Mouse (Mus musculus) thymus, postnatal 0 days (tissue): Measurements from ENCODE around the gene H2afv. TPM values are rescaled to one million over a fixed set of nuclear protein-coding genes. Genes with fewer than 3 reads are reported as not detected.
"Not testable (repeated sequence)": the region's sequence is repeated elsewhere in the genome, so short reads cannot be mapped to it uniquely, and the experiment has no call there.

Source experiments
- DNase-seq: peaks from one replicate; pipeline ENCODE4 v3.0.0-alpha.2; 2015; ENCODE audit warnings: low spot score
- polyA plus RNA-seq: library from polyadenylated mRNA; unstranded; fragments of >200 nt; fragmentation: Nextera tagmentation; extraction: Ambion mirVana; gene quantifications from 2 replicates; pipeline ENCODE4 v1.2.1, GENCODE M21; 2015

H2afv gene
- polyA plus RNA-seq, 1 experiment from 2014 or later, result 776 TPM

DNA sequence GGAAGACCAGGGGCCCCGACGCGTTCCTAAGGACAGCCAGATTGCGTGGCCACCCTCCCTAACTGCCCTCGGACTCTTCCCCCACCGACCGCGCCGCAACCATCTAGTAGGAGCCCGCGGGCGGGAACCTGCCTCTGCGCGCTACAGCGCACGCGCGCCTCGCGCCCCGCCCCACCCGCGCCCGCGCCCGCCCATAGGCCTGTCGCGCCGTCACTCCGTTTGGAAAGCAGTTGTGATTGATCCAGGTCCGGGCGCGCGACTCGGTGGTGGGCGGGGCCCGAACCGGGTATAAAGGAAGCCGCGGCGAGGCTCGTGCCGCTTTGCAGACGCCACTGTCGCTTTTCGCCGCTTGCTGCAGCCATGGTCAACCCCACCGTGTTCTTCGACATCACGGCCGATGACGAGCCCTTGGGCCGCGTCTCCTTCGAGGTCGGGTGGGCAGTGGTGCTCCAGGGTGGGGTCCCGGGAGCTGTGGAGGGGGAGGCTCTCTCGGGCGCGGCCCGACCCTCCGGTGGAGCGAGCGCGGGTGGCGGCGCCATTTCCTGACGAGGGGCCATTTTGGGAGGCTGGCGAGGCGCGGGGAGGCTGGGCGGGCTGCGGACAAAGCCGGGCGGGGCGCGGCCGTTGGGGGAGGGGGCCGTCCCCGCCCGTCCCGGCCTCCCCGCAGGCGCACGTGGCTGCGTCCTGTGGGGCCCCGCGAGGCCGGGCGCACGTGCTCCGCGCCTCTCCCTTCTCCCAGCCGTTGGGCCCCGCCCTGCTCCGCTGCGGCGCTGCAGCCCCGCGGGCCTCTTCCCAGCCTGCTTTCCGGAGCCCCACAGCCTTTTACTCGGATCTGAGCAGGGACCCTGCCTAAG, 28.5 kb downstream of the H2afv start:
- DNase-seq, result peak; percentile 95

DNA sequence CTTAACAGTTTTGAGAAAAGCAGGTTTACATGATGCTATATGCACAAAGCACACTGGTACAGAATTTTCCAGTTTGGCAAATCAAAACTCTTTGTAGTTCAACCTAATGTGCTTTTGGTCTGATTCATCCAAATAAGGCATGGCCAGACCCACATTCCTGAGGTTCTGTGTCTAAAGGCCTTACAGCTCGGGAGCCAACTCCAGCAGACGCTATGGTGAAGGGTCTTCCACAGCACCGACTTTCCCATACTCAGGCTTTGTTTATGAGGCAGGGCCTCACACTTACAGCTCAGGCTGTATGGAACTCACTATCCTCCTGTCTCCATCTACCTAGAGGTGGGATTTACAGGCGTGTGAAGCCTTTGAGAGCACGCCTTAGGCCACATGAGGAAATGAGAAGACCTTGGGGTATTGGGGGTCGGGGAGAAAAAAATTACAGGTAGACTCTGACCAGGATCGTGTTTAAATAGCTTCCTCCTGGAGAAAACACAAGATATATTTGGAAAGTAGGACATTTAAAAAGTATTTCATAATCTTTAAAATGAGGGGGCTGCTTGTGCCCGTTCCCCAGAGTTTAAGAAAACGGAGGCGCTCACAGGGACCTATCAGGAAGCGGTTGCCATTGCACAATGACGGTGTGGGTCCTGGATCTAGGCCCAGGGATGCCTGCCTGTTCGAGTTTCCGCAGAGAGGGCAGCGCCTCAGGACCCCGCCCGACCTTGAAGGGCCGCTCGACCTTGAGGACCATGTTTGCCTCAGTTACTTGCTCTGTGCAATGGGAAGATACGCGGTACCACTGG, 29.3 kb downstream of the H2afv start, which contains the start of gene Ppia:
Gene Ppia (plus strand): TSS at position 693 of the 800 bp plus-strand sequence.
- DNase-seq, result no peak

DNA sequence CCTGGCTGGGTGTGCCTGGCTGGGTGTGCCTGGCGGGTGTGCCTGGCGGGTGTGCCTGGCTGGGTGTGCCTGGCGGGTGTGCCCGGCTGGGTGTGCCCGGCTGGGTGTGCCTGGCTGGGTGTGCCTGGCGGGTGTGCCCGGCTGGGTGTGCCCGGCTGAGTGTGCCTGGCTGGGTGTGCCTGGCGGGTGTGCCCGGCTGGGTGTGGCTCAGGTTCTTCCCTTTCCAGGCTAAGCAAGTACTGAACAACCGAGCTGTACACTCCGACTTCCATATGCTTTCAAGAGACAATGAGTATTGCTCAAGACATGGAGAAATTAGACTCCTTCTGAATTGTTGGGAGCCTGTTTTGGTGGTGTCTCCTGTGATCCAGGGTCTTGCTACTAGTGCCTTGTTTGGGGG, 31.0 kb downstream of the H2afv start:
- DNase-seq, result no peak

- DNase-seq, result peak; percentile 70
These were observed 32.6 kb downstream of the H2afv start for GRCm38 (mm10) chr11:6411684-6412083.

DNA sequence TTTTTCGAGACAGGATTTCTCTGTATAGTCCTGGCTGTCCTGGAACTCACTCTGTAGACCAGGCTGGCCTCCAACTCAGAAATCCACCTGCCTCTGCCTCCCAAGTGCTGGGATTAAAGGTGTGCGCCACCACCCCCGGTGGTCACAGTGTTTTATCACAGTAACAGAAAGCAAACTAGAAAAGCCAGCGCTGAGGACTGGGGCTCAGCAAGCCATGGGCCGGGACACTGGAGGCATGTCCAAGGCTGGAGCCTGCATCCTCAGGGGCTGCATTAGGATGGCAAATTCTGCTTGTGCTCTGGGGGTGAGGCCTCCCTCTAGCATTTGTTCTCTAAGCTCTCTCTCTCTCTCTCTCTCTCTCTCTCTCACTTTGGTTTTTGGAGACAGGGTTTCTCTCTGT, 33.5 kb downstream of the H2afv start:
- DNase-seq, result not testable (repeated sequence)

- DNase-seq, result peak; percentile 83
These were observed 34.1 kb downstream of the H2afv start for GRCm38 (mm10) chr11:6410050-6410602.

- no peak for DNase-seq
These were observed 37.1 kb downstream of the H2afv start for GRCm38 (mm10) chr11:6407162-6407621.

- peak; percentile 30 for DNase-seq
These were observed 37.7 kb downstream of the H2afv start for GRCm38 (mm10) chr11:6406251-6407161.

DNA sequence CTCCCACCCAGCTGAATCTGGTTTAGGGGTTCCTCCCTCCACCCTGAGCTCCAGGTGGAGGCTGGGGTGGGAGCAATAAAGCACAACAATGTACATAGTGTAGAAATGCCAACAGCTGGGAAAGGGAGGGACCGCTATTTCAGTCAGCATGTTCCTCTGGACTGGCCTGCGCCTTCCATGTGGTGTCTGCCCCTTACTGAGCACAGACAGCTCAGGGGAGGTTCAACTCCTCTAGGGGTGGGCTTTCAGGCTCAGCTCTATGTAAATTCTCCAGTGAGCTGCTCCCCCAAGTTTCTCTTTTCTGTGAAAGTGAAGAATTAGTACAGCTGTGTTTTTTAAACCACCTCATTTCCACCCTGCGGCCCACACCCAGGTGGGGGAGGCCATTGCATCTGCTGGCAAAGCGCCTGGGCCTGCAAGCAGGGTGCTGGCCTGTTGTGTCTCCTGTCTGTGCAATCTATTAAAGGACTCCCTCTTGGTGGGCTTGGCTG, 38.6 kb downstream of the H2afv start:
- peak; percentile 52 for DNase-seq

- DNase-seq, result no peak
These were observed 39.3 kb downstream of the H2afv start for GRCm38 (mm10) chr11:6404699-6405566.

- no peak for DNase-seq
These were observed 40.3 kb downstream of the H2afv start for GRCm38 (mm10) chr11:6403830-6404405.

DNA sequence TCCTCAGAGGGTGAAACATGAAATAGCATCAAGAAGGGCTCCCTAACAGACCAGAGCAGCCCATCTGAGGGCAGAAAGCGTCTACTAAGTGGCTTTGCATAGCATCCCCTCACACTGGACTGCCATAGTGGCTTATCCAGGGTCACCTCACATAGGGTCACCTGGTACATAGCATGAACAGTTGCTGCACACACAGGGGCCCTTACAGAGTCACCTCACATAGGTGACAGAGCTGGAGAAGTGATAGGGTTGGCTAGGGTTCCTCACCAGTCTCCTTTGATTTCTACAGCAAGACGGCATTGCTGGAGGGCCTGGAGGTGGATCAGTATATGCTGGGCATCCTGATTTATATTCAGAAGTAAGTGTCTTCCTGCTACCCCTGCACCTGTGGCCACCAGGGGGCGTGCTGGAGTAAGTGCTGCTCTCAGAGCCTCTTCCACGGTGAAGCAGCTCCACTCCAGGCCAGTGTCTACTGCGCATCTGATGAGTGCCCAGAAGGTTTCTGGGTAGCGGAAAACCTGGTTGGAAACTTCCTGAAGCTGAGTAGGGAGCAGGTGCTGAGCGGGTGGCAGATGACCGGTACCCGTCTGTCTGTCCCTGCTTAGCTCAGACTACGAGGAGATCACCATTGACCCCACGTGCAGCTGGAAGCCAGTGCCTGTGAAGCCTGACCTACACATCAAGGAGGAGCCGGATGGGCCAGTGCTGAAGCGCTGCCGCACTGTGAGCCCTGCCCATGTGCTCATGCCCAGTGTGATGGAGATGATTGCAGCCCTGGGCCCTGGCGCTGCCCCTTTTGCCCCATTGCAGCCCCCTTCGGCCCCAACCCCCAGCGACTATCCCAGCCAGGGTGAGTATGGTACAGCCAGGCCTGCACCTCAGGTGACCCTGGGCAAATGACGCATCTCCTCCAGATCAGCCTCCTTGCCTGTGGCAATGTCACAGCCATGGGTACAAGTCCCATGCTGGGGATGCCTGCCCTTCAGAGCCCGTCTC, 41.4 kb downstream of the H2afv start:
- peak; percentile 82 for DNase-seq

GRCm38 (mm10) chr11:6398141-6398540, 46.1 kb downstream of the H2afv start:
- DNase-seq, result no peak

DNA sequence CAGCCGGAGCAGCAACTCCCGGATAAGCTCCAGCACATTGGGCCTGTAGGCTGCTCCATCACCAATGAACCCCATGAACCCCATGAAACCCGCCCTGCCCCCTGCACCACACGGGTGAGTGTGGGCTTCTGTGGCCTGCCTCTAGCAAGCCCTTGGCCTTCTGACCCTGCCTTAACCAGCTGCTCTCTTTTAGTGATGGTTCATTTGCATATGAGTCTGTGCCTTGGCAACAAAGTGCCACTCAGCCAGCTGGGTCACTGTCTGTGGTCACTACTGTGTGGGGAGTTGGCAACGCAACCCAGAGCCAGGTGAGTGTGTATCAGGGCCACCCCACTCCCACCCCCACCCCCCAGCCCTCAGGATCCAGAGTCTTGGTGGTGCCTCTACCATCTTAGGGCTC, 48.7 kb downstream of the H2afv start:
- DNase-seq, result no peak

GRCm38 (mm10) chr11:6393866-6394265, 50.4 kb downstream of the H2afv start:
- DNase-seq, result no peak

GRCm38 (mm10) chr11:6392857-6393256, 51.4 kb downstream of the H2afv start:
- no peak for DNase-seq

DNA sequence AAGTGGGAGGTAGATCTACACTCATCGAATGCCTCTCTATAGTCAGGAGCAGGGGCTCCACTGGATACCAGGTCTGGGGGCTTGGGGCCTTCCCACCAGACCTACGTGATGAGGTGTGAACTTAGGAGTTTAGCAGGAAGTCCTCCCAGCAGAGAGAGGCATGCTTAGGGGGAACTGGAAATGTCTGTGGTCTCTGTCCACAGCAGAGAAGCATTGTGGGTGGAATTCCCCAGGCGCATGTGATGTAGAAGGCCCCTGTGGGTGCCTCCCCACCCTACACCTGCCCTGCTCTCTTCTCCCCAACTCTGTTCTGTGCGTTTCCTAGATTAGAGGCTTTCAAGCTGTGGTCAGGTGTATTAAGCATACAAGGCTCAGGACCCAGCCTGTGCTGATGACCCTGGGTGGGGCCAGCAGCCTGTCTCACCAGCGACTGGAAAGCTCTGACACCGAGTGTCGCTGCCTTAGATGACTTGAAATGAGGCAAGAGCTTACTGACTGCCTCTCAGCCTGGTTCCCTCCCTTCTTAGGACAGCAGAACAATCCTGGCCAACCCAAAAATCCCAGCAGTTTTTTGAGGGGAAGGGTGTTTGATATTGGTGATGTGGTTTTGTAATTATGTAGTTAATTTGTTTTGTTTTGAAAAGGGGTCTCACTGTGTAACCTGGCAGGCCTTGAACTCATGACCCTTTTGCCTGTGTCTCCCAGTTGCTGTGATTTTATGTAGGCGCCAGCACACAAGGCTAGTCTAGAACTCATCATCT, 52.5 kb downstream of the H2afv start:
- no peak for DNase-seq
